Mouse (Mus musculus) kidney, adult 2 months (tissue): ENCODE measurements around the gene Prkce. TPM values are rescaled to one million over a fixed set of nuclear protein-coding genes. Genes with fewer than 3 reads are reported as not detected.

Experiments
- DNase-seq: peaks from one replicate; pipeline ENCODE4 v3.0.0; 2021
- H3K27ac ChIP-seq: fragments of 200-500 bp; 2 replicates; pipeline ENCODE4 v1.5.1; 2012; ENCODE audit warnings: low read depth, low read length, control low read depth, inconsistent platforms; ENCODE audit not compliant: insufficient read depth
- H3K27me3 ChIP-seq: fragments of 200-500 bp; replicated peaks from 2 replicates; pipeline ENCODE4 v1.6.1; 2012; ENCODE audit warnings: mild to moderate bottlenecking, moderate library complexity, low read length, inconsistent platforms; ENCODE audit not compliant: control insufficient read depth, insufficient read depth
- H3K36me3 ChIP-seq: fragments of 200-500 bp; 2 replicates; pipeline ENCODE4 v1.6.1; 2012; ENCODE audit warnings: mild to moderate bottlenecking, moderate library complexity, low read length, inconsistent platforms; ENCODE audit not compliant: control insufficient read depth, insufficient read depth
- H3K4me1 ChIP-seq: fragments of 200-500 bp; 2 replicates; pipeline ENCODE4 v1.6.1; 2011; ENCODE audit warnings: low read length; ENCODE audit not compliant: control insufficient read depth, insufficient read depth
- H3K4me3 ChIP-seq: fragments of 200-500 bp; 2 replicates; pipeline ENCODE4 v1.5.1; 2011; ENCODE audit warnings: mild to moderate bottlenecking, low read depth, low read length, control low read depth; ENCODE audit not compliant: insufficient read depth
- CTCF ChIP-seq: fragments of 200-500 bp; conservative IDR thresholded peaks from 2 replicates; pipeline ENCODE4 v1.5.1; 2011; ENCODE audit warnings: low read depth, mild to moderate bottlenecking, control low read depth, low read length, moderate library complexity, mixed read lengths; ENCODE audit not compliant: insufficient read depth, insufficient read length
- POLR2A ChIP-seq: fragments of 200-500 bp; IDR thresholded peaks from one replicate; pipeline ENCODE4 v1.6.1; 2011; ENCODE audit warnings: low read depth, low read length, control low read depth
- WGBS: fragments of 180-500 bp; shearing (Covaris S2); methylation state at CpG from one replicate; pipeline ENCODE4 v1.1.7; 2018; 5-methylcytosine and 5-hydroxymethylcytosine counted together
- polyA plus RNA-seq: library from polyadenylated mRNA; depleted of rRNA; stranded (reverse); fragments of >200 nt; gene quantifications from 2 replicates; pipeline ENCODE4 v1.2.3, GENCODE M21; 2012

Prkce gene
- polyA plus RNA-seq, 1 experiment, result 6.1 TPM

DNA sequence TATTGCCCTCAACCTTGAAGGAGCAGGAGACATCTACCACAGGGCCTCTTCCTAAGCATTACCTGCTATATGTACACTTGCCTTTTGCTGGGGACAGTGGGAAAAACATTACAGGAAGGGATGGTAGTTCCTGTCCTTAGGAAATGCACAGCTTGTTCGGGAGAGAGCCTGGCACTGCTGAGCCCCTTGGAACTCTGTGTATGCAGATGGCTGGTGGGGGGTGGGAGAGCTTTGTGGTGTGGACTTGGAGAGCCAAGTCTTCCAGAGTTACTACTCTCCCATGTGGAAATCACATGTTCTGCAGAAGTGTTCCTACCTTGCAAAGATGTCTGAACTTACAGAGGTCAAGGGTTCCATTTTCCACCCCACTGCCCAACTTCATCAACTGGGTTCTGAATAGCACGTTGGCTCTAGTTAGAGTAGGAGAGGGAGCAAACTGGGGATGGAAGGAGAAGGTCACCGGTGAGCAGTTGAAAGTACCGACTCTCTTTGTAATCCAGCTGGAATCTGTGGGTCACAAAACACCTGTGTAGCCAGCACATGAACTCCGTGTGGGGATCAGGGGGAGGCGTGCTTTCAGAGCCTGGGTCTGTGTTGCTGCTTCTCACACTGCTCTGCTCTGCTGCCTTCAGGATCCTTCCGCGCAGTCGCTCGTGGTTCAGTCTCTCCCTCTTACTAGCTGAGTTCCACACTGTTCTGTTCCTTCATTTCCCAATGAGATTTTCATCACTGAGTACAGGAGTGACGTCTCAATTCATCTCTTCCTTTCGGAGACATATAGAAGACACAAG, 184.9 kb downstream of the Prkce start:
- WGBS, result 60% methylated on average over 12 of the region's 12 CpGs
- Histone ChIP-seq H3K36me3 (no peaks in the 10 kb centered on the region), H3K27me3 (no peaks in the 10 kb centered on the region), H3K27ac (no peak overlapping the region), H3K4me1 (peaks cover 8% of the 10 kb centered on the region; the same call in 1 of the 2 replicates), H3K4me3 (no peak overlapping the region)
- TF ChIP-seq POLR2A, result no peak
- no peak for TF ChIP-seq CTCF
- DNase-seq, result no peak

DNA sequence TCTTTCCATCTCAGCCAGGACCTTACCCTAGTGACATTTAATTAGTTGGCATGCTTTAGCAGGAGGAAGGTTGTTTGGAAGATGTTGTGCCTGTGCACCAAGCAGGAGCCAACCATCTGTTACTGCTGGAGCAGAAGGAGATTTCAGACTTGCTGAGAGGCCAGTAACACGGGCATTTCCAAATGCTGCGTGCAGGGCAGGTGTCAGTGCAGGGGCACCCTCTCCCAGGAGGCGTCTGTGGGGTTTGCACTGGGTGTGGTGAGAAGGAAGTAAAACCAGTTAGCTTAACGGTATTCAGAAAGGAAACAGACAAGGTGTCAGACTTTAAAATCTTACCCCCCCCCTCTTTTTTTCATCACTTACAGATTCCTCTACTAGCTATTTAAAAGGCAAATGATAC, 186.1 kb downstream of the Prkce start:
- Histone ChIP-seq H3K4me1 (peaks cover 8% of the 10 kb centered on the region; the same call in 1 of the 2 replicates), H3K4me3 (no peak overlapping the region), H3K36me3 (no peaks in the 10 kb centered on the region), H3K27ac (no peak overlapping the region), H3K27me3 (no peaks in the 10 kb centered on the region)
- TF ChIP-seq POLR2A (no peak), CTCF (no peak)
- WGBS, result 65% methylated on average over 4 of the region's 4 CpGs
- no peak for DNase-seq

- peaks cover 8% of the 10 kb centered on the region; the same call in 1 of the 2 replicates for H3K4me1 ChIP-seq
- DNase-seq, result no peak
- WGBS, result 85% methylated on average over 4 of the region's 4 CpGs
- H3K27me3 ChIP-seq, result no peaks in the 10 kb centered on the region
- no peaks in the 10 kb centered on the region for H3K36me3 ChIP-seq
- TF ChIP-seq POLR2A, result no peak
- no peak for TF ChIP-seq CTCF
- H3K27ac ChIP-seq, result no peak overlapping the region
- H3K4me3 ChIP-seq, result no peak overlapping the region
Observed at GRCm38 (mm10) chr17:86354101-86354500, 186.5 kb downstream of the Prkce start.

DNA sequence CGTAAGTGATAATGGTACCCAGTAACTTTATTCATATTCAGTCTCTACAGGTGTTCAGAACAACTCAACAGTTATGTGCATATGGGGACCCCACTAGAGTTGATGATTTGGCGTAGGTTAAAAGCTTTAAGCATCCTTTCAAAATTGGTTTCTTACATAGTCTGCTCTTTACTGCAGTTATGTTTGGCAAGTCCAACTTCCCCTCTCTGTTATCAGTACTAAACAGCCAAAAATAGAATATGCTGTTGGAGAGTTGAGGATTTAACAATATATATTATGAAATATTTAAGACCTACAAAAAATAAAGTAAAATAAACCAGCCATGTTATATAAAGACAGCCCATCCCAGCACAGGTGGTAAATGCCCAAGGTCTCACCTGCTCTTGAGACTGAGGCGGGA, 187.3 kb downstream of the Prkce start:
- Histone ChIP-seq H3K4me3 (no peak overlapping the region), H3K4me1 (peaks cover 8% of the 10 kb centered on the region; the same call in 1 of the 2 replicates), H3K36me3 (no peaks in the 10 kb centered on the region), H3K27me3 (no peaks in the 10 kb centered on the region), H3K27ac (no peak overlapping the region)
- TF ChIP-seq POLR2A (no peak), CTCF (no peak)
- no peak for DNase-seq
- 89% methylated on average over 3 of the region's 3 CpGs for WGBS

GRCm38 (mm10) chr17:86355318-86355717, 187.7 kb downstream of the Prkce start:
- TF ChIP-seq POLR2A, result no peak
- TF ChIP-seq CTCF, result no peak
- H3K36me3 ChIP-seq, result no peaks in the 10 kb centered on the region
- no peak for DNase-seq
- H3K27ac ChIP-seq, result no peak overlapping the region
- peaks cover 8% of the 10 kb centered on the region; the same call in 1 of the 2 replicates for H3K4me1 ChIP-seq
- WGBS, result 77% methylated on average over 2 of the region's 2 CpGs
- H3K4me3 ChIP-seq, result no peak overlapping the region
- H3K27me3 ChIP-seq, result no peaks in the 10 kb centered on the region

DNA sequence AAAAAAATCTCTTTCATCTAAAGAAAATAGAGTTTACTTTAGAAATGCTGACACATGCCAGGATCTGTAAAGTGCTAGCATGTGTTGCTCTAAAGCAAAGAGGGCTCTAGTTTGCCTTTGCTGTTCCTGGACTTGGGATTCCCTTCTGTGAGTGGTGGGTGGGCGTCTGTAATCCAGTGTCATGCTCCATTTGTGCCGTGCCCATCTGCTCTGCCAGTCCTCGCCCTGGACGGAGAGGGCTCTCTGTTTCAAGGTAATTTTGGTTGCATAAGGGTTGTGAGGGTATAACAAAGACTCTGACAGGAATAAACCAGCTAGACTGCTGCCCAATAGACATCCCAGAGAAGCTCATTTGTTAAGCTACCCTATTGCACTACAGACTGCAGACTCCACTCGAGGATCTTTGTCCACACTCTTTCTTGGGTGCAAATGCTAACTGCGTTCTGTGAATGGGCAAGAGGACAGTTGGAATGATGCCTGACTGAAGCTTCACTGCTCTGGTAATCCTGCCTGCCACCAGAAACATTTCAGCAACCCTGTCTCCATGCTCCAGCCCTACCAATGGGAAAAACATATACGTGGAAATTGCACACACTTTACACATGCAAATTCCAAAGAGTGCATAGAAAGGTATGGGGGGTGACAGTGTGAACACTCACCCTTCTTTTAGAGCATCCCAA, 188.3 kb downstream of the Prkce start:
- no peak overlapping the region for H3K27ac ChIP-seq

DNA sequence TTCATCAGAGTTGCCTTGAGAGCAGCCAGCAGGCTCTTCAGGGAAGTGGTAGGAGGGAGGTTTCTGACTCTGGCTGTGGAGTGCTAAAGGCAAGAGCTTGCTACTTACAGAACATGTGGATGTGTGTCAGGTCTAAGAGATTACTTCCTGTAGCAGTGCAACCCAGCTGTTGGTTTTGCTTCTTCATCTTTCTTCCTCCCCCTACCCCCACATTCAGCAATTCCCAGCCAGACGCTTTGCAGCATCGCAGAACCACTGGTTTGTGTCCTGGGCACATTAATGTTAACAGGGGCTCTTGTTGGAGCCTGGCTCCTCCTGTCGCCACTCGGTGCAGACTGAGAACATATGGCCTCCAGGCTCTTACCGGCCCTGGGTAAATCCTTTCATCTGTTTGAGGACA, 190.8 kb downstream of the Prkce start:
- H3K36me3 ChIP-seq, result no peaks in the 10 kb centered on the region
- no peak overlapping the region for H3K27ac ChIP-seq
- H3K4me1 ChIP-seq, result no peaks in the 10 kb centered on the region
- H3K27me3 ChIP-seq, result no peaks in the 10 kb centered on the region
- WGBS, result 61% methylated on average over 5 of the region's 5 CpGs
- no peak for TF ChIP-seq POLR2A
- TF ChIP-seq CTCF, result no peak
- no peak overlapping the region for H3K4me3 ChIP-seq
- no peak for DNase-seq

More for the DNA sequence above, 188.3 kb downstream of the Prkce start:
- Histone ChIP-seq H3K4me3 (no peak overlapping the region), H3K4me1 (peaks cover 8% of the 10 kb centered on the region; the same call in 1 of the 2 replicates), H3K27me3 (no peaks in the 10 kb centered on the region), H3K36me3 (no peaks in the 10 kb centered on the region)
- WGBS, result 56% methylated on average over 7 of the region's 7 CpGs
- peak; percentile 62 for DNase-seq
- TF ChIP-seq CTCF (no peak), POLR2A (no peak)
